Mouse (Mus musculus): ENCODE data around the gene Cpm. TPM values are rescaled to one million over a fixed set of nuclear protein-coding genes. Genes with fewer than 3 reads are reported as not detected.
"Not testable (repeated sequence)": the region's sequence is repeated elsewhere in the genome, so short reads cannot be mapped to it uniquely, and the experiment has no call there.

Cpm gene
- total RNA-seq, 2 experiments from 2014 or later, result 7.5 to 8.1 TPM

GRCm38 (mm10) chr10:117592306-117593040, 36.8 kb upstream of the Cpm start:
- intact Hi-C loops (cut with DNase I), result no loop called here
- no peak for DNase-seq (ENCODE audit: low spot score in 2 of 2)

DNA sequence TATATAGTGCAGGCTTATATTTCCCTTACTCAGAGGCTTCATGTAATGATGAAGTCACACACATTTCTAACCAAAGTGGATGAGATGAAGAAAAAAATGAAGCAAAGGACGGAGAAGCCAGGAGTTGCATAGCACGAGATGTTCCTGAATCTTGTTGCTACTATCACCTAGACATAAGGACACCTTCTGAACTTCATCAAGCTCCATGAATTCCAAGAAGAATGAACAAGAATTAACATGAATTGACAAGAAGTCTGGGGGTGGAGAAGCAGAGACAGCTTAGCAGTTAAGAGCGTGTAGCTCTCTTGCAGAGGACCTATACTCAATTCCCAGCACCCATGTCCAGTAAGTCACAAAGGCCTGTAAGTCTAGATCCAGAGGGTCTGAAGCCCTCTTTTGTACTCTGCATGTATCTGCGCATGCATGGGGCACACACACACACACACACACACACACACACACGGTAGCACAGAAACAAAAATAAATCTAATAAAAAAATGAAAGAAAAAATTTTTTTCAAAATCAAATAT, 36.2 kb upstream of the Cpm start:
- intact Hi-C loops (cut with DNase I), result no loop called here
- DNase-seq (ENCODE audit: low spot score in 2 of 2), result no peak

DNA sequence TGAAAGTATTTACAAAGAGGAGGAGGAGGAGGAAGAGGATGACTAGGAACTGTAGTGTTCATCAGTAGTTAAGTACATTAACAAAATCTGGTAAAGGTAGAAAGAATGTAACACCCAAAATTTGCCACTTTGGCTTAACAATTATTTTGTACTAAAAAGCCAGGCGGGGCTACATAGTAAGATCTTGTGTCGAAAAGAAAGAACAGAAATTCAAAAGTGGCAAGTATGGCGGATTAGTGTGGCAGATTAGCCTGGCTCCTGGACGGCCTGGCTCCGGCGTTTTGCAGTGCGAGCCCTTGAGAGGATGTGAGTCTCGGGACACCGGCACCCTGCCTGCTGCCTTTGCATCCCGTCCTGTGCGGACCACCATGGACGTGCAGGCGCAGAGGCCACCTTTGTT, 35.4 kb upstream of the Cpm start:
- intact Hi-C loops (cut with DNase I), result no loop called here
- no peak for DNase-seq (ENCODE audit: low spot score in 2 of 2)

GRCm38 (mm10) chr10:117594291-117594850, 34.9 kb upstream of the Cpm start:
- no peak for DNase-seq (ENCODE audit: low spot score in 2 of 2)
- intact Hi-C loops (cut with DNase I), result no loop called here

DNA sequence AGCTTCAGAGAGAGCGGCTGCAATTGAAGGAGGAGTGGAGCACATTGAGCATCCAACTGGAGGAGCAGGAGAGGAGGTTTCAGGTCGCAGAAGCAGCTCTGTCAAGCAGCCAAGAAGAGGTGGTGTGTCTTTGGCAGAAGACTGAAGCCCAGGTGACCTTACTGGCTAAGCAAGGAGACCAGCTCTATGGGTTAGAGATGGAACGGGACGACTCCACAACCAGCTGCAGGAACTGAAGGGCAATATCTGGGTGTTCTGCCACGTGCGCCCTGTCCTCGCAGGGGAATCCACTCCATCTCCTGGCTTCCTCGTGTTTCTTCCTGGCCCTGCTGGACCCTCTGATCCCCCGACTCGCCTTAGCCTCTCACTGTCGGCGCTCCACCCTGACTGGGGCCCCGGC, 34.4 kb upstream of the Cpm start:
- DNase-seq (ENCODE audit: low spot score in 2 of 2), result no peak
- intact Hi-C loops (cut with DNase I), result no loop called here

- intact Hi-C loops (cut with DNase I), result no loop called here
- no peak for DNase-seq (ENCODE audit: low spot score in 2 of 2)
Observed at GRCm38 (mm10) chr10:117595442-117596164, 33.7 kb upstream of the Cpm start.

- no peak for DNase-seq (ENCODE audit: low spot score in 2 of 2)
- intact Hi-C loops (cut with DNase I), result no loop called here
Observed at GRCm38 (mm10) chr10:117596165-117596735, 33.0 kb upstream of the Cpm start.

- no peak for DNase-seq (ENCODE audit: low spot score in 2 of 2)
- intact Hi-C loops (cut with DNase I), result no loop called here
Observed at GRCm38 (mm10) chr10:117596771-117597324, 32.5 kb upstream of the Cpm start.

DNA sequence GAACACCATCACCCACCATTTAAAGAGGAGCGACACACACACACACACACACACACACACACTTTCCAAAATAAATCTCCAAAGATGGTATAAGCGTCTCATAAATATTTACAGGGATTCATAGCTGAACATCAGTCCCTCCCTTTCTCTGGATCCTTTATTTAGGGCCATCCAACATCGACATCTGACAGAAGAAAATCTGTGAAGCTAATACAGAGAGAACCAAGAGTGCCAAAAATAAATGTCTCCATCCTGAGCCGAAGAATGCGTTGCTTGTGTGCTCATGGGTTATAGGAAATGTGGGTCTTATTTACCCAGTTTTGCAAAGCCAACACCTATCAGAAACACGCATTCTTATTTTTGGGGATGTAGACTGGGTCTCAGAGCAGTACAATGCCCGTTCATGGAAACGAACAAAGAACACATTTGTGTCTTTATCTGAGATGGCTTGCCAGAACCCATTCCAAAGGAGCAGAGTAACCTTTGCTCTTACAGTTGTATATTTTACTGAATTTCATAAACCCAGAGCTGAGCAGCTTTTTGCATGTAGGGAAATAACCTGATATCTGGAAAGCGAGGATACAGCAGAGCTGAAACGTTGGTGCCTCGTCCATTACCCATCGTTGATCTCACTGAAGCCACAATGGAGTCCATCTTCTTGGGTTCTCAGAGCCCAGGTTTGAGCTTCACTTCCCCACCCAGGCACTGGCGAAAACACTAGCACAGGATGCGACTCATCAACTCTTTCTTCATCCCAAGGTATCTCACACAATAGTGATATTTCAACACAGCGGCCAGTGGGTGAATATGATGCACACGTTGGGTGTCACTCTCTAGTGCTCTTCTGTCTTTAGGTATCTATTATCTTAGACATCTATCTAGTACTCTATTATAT, 31.7 kb upstream of the Cpm start:
- intact Hi-C loops (cut with DNase I); DNase-seq (ENCODE audit: low spot score in 2 of 2): not testable (repeated sequence)

GRCm38 (mm10) chr10:117598266-117598950, 30.9 kb upstream of the Cpm start:
- no peak for DNase-seq (ENCODE audit: low spot score in 2 of 2)
- intact Hi-C loops (cut with DNase I), result no loop called here

- intact Hi-C loops (cut with DNase I); DNase-seq (ENCODE audit: low spot score in 2 of 2): not testable (repeated sequence)
Observed at GRCm38 (mm10) chr10:117598951-117599572, 30.2 kb upstream of the Cpm start.

DNA sequence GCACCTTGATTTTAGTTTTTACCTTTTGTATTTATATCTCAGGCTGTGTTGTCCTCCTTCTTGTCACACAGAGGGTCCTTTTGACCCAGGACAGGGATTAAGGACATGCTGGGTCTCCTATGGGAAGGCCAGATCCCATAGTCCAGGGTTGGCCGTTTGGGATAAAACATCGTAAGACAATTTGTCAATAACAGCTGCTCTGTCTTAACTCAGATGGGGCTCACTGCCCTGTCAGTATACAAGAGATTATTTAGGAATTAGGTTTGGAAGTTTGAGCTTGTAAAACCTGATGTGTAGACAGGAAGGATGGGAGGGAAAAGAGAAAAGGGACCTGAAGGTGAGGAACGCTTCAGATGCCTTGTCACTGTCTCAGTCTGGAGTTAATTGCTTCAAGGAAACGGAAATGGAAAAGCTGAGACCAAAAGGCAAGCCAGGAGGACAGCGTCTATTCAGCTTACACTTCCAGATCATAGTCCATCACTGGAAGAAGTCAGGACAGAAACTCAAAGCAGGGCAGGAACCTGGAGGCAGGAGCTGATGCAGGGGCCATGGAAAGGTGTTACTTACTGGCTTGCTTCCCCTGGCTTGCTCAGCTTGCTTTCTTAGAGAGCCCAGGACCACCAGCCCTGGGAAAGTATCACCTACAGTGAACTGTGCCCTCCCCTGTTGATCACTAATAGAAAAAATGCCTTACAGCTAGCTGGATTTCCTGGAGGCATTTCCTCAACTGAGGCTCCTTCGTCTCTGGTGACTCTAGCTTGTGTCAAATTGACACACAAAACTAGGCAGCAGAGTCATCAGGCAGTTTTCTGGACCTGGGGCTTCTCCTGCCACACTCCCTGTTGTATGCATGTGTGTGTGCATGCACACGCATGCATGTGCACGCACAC, 27.9 kb upstream of the Cpm start:
- no peak for DNase-seq (ENCODE audit: low spot score in 2 of 2)
- intact Hi-C loops (cut with DNase I), result no loop called here

- intact Hi-C loops (cut with DNase I), result no loop called here
Observed at GRCm38 (mm10) chr10:117602325-117603129, 26.8 kb upstream of the Cpm start.

DNA sequence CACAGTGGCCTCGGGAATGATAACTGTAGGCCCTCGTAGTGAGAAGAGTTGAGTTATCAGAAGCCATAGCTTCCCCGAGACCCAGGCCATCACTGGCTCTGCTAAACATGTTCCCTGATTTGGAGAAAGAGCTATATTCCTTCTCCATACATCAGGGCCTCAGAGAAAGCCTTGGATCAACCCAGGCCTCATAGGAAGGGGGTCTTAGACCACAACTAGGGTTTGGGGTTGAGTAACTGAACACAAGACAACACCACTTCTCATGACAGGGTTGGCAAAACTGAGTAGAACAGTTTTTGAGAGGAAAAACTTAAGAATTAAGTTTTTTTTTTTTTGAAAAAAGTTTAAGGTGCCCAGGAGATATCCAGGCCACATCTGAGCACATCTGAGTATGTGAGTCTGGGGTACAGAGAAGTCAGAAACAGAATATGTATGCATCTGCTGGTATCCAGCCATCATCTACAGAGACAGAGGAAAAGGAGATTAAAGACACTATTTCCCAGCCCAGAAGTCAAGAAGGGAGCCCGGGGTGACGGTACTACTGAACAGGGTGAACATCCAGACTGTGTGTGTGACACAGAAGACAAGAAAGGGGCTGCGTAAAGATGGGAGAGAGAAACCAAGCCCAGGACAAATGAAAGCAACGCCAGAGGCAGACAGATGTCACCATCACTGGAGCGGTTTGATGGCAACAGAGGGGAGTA, 26.0 kb upstream of the Cpm start:
- intact Hi-C loops (cut with DNase I), result no loop called here
- DNase-seq (ENCODE audit: low spot score in 2 of 2), result no peak

More at GRCm38 (mm10) chr10:117602325-117603129, 26.8 kb upstream of the Cpm start:
- DNase-seq (ENCODE audit: low spot score in 2 of 2), result no peak

DNA sequence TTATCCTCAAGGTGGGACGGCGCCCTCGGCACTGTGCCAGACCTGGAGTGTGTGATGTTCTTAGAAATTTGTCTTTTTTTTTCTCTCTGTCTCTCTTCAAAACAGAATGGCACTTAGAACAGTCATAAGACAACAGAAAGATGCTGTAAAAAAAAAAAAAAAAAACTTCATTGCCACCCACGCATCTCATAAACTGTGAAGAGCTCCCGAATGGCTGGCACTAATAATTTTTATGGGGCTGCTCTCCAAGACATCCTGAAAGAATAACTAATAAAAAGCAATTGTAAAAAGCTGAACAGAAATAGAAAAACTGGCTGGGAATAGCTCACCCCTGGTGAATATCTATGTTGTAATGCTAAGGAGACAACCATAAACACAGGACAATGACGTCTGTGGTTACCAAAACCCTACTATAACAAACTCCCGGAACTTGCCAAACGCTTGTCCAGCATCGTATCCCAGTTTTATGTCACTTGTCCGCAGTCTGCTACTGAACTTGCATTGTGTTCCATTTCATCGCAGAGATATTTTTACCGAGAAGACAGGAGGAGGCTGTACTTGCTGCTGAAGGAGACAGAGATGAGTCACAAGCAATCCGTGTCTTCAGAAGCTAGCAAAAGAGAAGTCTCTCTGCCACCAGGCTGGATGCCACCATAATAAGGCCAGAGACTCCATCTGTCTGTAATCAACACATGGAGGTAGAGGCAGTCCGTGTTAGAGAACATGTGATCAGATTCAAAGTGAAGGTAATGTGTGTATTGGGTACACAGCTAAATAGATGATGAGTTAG, 25.3 kb upstream of the Cpm start:
- DNase-seq (ENCODE audit: low spot score in 2 of 2), result peak; percentile 40 to 56

More for the DNA sequence above, 25.3 kb upstream of the Cpm start:
- intact Hi-C loops (cut with DNase I), result no loop called here
